Mouse (Mus musculus) thymus, adult 2 months (tissue): ENCODE results near the gene Ctf1.

Experiments
- CTCF ChIP-seq: fragments of 200-500 bp; IDR thresholded peaks from 2 replicates; pipeline ENCODE4 v1.5.1; 2012; ENCODE audit warnings: mild to moderate bottlenecking, control low read depth, low read length, moderate library complexity, borderline replicate concordance; ENCODE audit not compliant: control insufficient read depth, poor library complexity, insufficient read depth; ENCODE audit errors: extremely low read depth
- POLR2A ChIP-seq: fragments of 200-500 bp; IDR thresholded peaks from 2 replicates; pipeline ENCODE4 v1.6.1; 2012; ENCODE audit warnings: mild to moderate bottlenecking, low read length, control low read depth, moderate library complexity; ENCODE audit not compliant: control insufficient read depth, poor library complexity, insufficient read depth; ENCODE audit errors: extremely low read depth

GRCm38 (mm10) chr7:127750131-127751127 lies 37.9 kb downstream of the Ctf1 start:
- TF ChIP-seq CTCF = no peak
- TF ChIP-seq POLR2A = no peak
